Mouse (Mus musculus) heart, adult 2 months (tissue): ENCODE measurements around the gene Gcc1.

Source experiments
- CTCF ChIP-seq: fragments of 200-600 bp; IDR thresholded peaks from 2 replicates; pipeline ENCODE4 v1.8.1; 2022; ENCODE audit warnings: antibody characterized with exemption, mild to moderate bottlenecking, moderate library complexity
- EP300 ChIP-seq: fragments of 200-500 bp; IDR thresholded peaks from 2 replicates; pipeline ENCODE4 v1.6.1; 2011; ENCODE audit warnings: low read depth, low read length, control low read depth; ENCODE audit not compliant: insufficient read depth
- POLR2A ChIP-seq: fragments of 200-500 bp; IDR thresholded peaks from 2 replicates; pipeline ENCODE4 v1.6.1; 2011; ENCODE audit warnings: mild to moderate bottlenecking, low read depth, low read length, control low read depth; ENCODE audit not compliant: insufficient read depth

GRCm38 (mm10) chr6:28396853-28397457 lies 31.2 kb downstream of the Gcc1 start:
- TF ChIP-seq EP300 = no peak
- TF ChIP-seq POLR2A = no peak
- no peak for TF ChIP-seq CTCF
